Mouse (Mus musculus): Measurements from ENCODE around the gene Nfil3. TPM values are rescaled to one million over a fixed set of nuclear protein-coding genes. Genes with fewer than 3 reads are reported as not detected.
A peak's percentile ranks its signal among the peaks of the same experiment; 100 is the strongest.

Gene Nfil3
- total and polyA plus RNA-seq, 3 experiments, result 23.5 to 34.6 (median 30.0) TPM

GRCm38 (mm10) chr13:52919790-52920352, 61.0 kb downstream of the Nfil3 start (continued):
- peak; percentile 41; the same call in 1 of the 2 replicates for TF ChIP-seq JUN (IDR thresholded peaks at IDR 0.05; ENCODE audit: insufficient read depth, low read depth, low read length)
- no peak; the same call in none of the 2 replicates for TF ChIP-seq RAD21 (IDR thresholded peaks at IDR 0.05; ENCODE audit: low read depth, low read length)
- TF ChIP-seq EP300 (IDR thresholded peaks at IDR 0.05; ENCODE audit: low read length), result peak; percentile 94
- peak; percentile 91 for TF ChIP-seq BHLHE40 (IDR thresholded peaks at IDR 0.05; ENCODE audit: low read depth, low read length)
- peak; percentile 53 for TF ChIP-seq MAX (IDR thresholded peaks at IDR 0.05; ENCODE audit: low read length)
- peak; percentile 73 for TF ChIP-seq JUND (conservative IDR thresholded peaks at IDR 0.05; ENCODE audit: low read depth, low read length)
- no peak; the same call in 1 of the 2 replicates for TF ChIP-seq SMC3 (IDR thresholded peaks at IDR 0.05; ENCODE audit: low read depth, low read length)
- peak; percentile 88 for TF ChIP-seq RCOR1 (conservative IDR thresholded peaks at IDR 0.05; ENCODE audit: low read depth, low read length)
- no peak for TF ChIP-seq NRF1 (IDR thresholded peaks at IDR 0.05; ENCODE audit: low read depth, low read length)
- TF ChIP-seq MYC (IDR thresholded peaks at IDR 0.05; ENCODE audit: low read depth, low read length), result peak; percentile 85
- no peak for TF ChIP-seq USF2 (conservative IDR thresholded peaks at IDR 0.05; ENCODE audit: low read depth, low read length)
- no peak for TF ChIP-seq POLR2AphosphoS2 (IDR thresholded peaks at IDR 0.05; ENCODE audit: low read depth, low read length)
- no peak for TF ChIP-seq ZKSCAN1 (IDR thresholded peaks at IDR 0.05; ENCODE audit: borderline replicate concordance, low read depth, low read length)
- peak; percentile 99 for TF ChIP-seq TCF12 (IDR thresholded peaks at IDR 0.05; ENCODE audit: low read depth, low read length)
- TF ChIP-seq MAZ (IDR thresholded peaks at IDR 0.05; ENCODE audit: low read depth, low read length), result peak; percentile 85
- TF ChIP-seq CTCF (conservative IDR thresholded peaks at IDR 0.05 in 1 of 2, IDR thresholded peaks at IDR 0.05 in 1 of 2; ENCODE audit: low read depth in 2 of 2, low read length in 2 of 2), result no peak
- peak; percentile 75 for TF ChIP-seq CHD2 (IDR thresholded peaks at IDR 0.05; ENCODE audit: low read length)

- Histone ChIP-seq H3K4me1 (ENCODE audit: control insufficient read depth in 1 of 2, insufficient read depth in 2 of 2) (peaks cover 24 to 48% of the 10 kb centered on the region in 2 experiments), H3K9me3 (replicated peaks; ENCODE audit: low read length) (no peaks in the 10 kb centered on the region), H3K27ac (ENCODE audit: insufficient read depth, low read depth) (peak overlapping the region; percentile 100), H3K4me2 (ENCODE audit: insufficient read depth, low read depth, poor library complexity, severe bottlenecking) (peak overlapping the region; percentile 96), H3K9ac (ENCODE audit: insufficient read depth, low read depth) (peak overlapping the region; percentile 97), H3K27me3 (replicated peaks) (no peaks in the 10 kb centered on the region), H3K36me3 (replicated peaks in 1 of 2; ENCODE audit: control insufficient read depth in 1 of 2, insufficient read depth in 1 of 2, low read length in 1 of 2) (peaks cover 5 to 33% of the 10 kb centered on the region in 2 experiments), H3K4me3 (replicated peaks in 1 of 3; ENCODE audit: low read depth in 2 of 3, low read length in 2 of 3, poor library complexity in 1 of 3) (peak overlapping the region; percentile 57 to 78 (median 58)), H3K79me2 (replicated peaks; ENCODE audit: control insufficient read depth, extremely low read depth, insufficient read depth, poor library complexity, severe bottlenecking) (peaks cover 72% of the 10 kb centered on the region)
- TF ChIP-seq BHLHE40 (IDR thresholded peaks at IDR 0.05; ENCODE audit: low read depth, low read length), result peak; percentile 56
- no peak for TF ChIP-seq JUN (IDR thresholded peaks at IDR 0.05; ENCODE audit: insufficient read depth, low read depth, low read length)
- 0 out of 2 replicates have a peak, but pooled peaks have one; percentile 16 for TF ChIP-seq SIN3A (IDR thresholded peaks at IDR 0.05; ENCODE audit: low read length)
- no peak for TF ChIP-seq PAX5 (IDR thresholded peaks at IDR 0.05; ENCODE audit: low read length)
- 0 out of 2 replicates have a peak, but pooled peaks have one; percentile 17 for TF ChIP-seq TBP (conservative IDR thresholded peaks at IDR 0.05; ENCODE audit: low read depth, low read length)
- peak; percentile 91; the same call in 1 of the 2 replicates for TF ChIP-seq CHD1 (IDR thresholded peaks at IDR 0.05; ENCODE audit: low read depth, low read length)
- DNase-seq (ENCODE audit: extremely low read depth), result no peak
- dilution Hi-C loops (cut with MboI; ENCODE audit: extremely low pct_ligation_motif_present, extremely low pct_unique_long_range_greater_than_20kb, low sequenced_read_pairs), result no loop called here
- in situ Hi-C loops (cut with MboI; ENCODE audit: low pct_ligation_motif_present, low pct_unique_long_range_greater_than_20kb, low sequenced_read_pairs), result loop anchor here (5.0 kb wide), 2 partner anchors 54 to 66 kb away; no protein-coding TSS in a partner anchor
Observed at GRCm38 (mm10) chr13:52918333-52918732, 62.5 kb downstream of the Nfil3 start.

Other genes with a start within 250 kb of the Nfil3 start
- 59.6 and 74.1 TPM in 2 replicates for gene Auh, start 51.4 kb downstream of the Nfil3 start, total RNA-seq (2012; rRNA removed)
- 68.5 and 74.6 TPM in 2 replicates for gene Auh, start 51.4 kb downstream of the Nfil3 start, total RNA-seq (2014; rRNA removed)
- gene Auh, start 51.4 kb downstream of the Nfil3 start, polyA plus RNA-seq (2012; ENCODE audit: insufficient read length, low read depth), result 191 and 193 TPM in 2 replicates